Mouse (Mus musculus) limb, embryonic 11.5 days (tissue): Measurements from ENCODE around the gene Wwox. TPM values are rescaled to one million over a fixed set of nuclear protein-coding genes. Genes with fewer than 3 reads are reported as not detected.

Experiments used
- ATAC-seq: fragments of 200-750 bp; cut with Nextera tagmentation; 2 replicates; pipeline ENCODE4 v1.8.0; 2017; ENCODE audit warnings: low read depth; ENCODE audit not compliant: insufficient number of reproducible peaks, low FRiP score, low TSS enrichment
- DNase-seq: peaks from one replicate; pipeline ENCODE4 v3.0.0-alpha.2; 2015; ENCODE audit warnings: low spot score
- H3K27ac ChIP-seq: fragments of 300-500 bp; sonication (generic); replicated peaks from 2 replicates; pipeline ENCODE4 v1.5.1; 2014; ENCODE audit warnings: low read depth, mild to moderate bottlenecking, low read length
- H3K27me3 ChIP-seq: fragments of 300-500 bp; sonication (generic); 2 replicates; pipeline ENCODE4 v1.6.1; 2014; ENCODE audit warnings: mild to moderate bottlenecking, low read length, mixed read lengths; ENCODE audit not compliant: control insufficient read depth, insufficient read depth
- H3K36me3 ChIP-seq: fragments of 300-500 bp; sonication (generic); 2 replicates; pipeline ENCODE4 v1.6.1; 2014; ENCODE audit warnings: mild to moderate bottlenecking, low read length, moderate library complexity, mixed read lengths; ENCODE audit not compliant: control insufficient read depth, insufficient read depth
- H3K4me1 ChIP-seq: fragments of 300-500 bp; sonication (generic); 2 replicates; pipeline ENCODE4 v1.6.1; 2014; ENCODE audit warnings: low read length, mixed read lengths; ENCODE audit not compliant: control insufficient read depth, insufficient read depth
- H3K4me2 ChIP-seq: fragments of 300-500 bp; sonication (generic); 2 replicates; pipeline ENCODE4 v1.6.1; 2014; ENCODE audit warnings: low read depth, mild to moderate bottlenecking, moderate library complexity; ENCODE audit not compliant: severe bottlenecking
- H3K4me3 ChIP-seq: fragments of 300-500 bp; sonication (generic); 2 replicates; pipeline ENCODE4 v1.5.1; 2014; ENCODE audit warnings: low read depth, low read length
- H3K9ac ChIP-seq: fragments of 300-500 bp; sonication (generic); 2 replicates; pipeline ENCODE4 v1.6.1; 2014; ENCODE audit warnings: mild to moderate bottlenecking, low read length
- H3K9me3 ChIP-seq: fragments of 300-500 bp; sonication (generic); 2 replicates; pipeline ENCODE4 v1.6.1; 2016; ENCODE audit warnings: low read length; ENCODE audit not compliant: control insufficient read depth
- WGBS: fragments of 180-500 bp; shearing (Covaris S2); extraction: QIAGEN DNeasy Blood & Tissue Kit; methylation state at CpG from one replicate; pipeline ENCODE4 v1.1.7; 2014; 5-methylcytosine and 5-hydroxymethylcytosine counted together
- polyA plus RNA-seq: library from polyadenylated mRNA; unstranded; fragments of >200 nt; fragmentation: Nextera tagmentation; extraction: Ambion mirVana; gene quantifications from 2 replicates; pipeline ENCODE4 v1.2.1, GENCODE M21; 2014

The Wwox gene
- polyA plus RNA-seq, 1 experiment from 2014 or later, result 7.3 TPM

GRCm38 (mm10) chr8:114476919-114477318 is 37.5 kb downstream of the Wwox start:
- no peak for ATAC-seq
- Histone ChIP-seq H3K27me3 (no peaks in the 10 kb centered on the region), H3K4me1 (no peaks in the 10 kb centered on the region), H3K9ac (no peak overlapping the region), H3K4me2 (no peak overlapping the region), H3K27ac (no peak overlapping the region), H3K4me3 (no peak overlapping the region), H3K36me3 (no peaks in the 10 kb centered on the region), H3K9me3 (no peaks in the 10 kb centered on the region)
- 90% methylated on average over 10 of the region's 10 CpGs for WGBS
- DNase-seq, result no peak

- H3K4me2 ChIP-seq, result no peak overlapping the region
- H3K4me3 ChIP-seq, result no peak overlapping the region
- DNase-seq (no peak), ATAC-seq (no peak)
- no peaks in the 10 kb centered on the region for H3K4me1 ChIP-seq
- WGBS, result 78% methylated on average over 8 of the region's 8 CpGs
- H3K9ac ChIP-seq, result no peak overlapping the region
- no peak overlapping the region for H3K27ac ChIP-seq
- H3K27me3 ChIP-seq, result no peaks in the 10 kb centered on the region
- no peaks in the 10 kb centered on the region for H3K9me3 ChIP-seq
- no peaks in the 10 kb centered on the region for H3K36me3 ChIP-seq
These were observed 38.3 kb downstream of the Wwox start for GRCm38 (mm10) chr8:114477790-114478189.

- DNase-seq, result no peak
- Histone ChIP-seq H3K36me3 (no peaks in the 10 kb centered on the region), H3K4me2 (no peak overlapping the region), H3K9ac (no peak overlapping the region), H3K9me3 (no peaks in the 10 kb centered on the region), H3K27ac (no peak overlapping the region), H3K4me1 (no peaks in the 10 kb centered on the region), H3K27me3 (no peaks in the 10 kb centered on the region), H3K4me3 (no peak overlapping the region)
- no peak for ATAC-seq
- 82% methylated on average over 8 of the region's 8 CpGs for WGBS
These were observed 40.3 kb downstream of the Wwox start for GRCm38 (mm10) chr8:114479749-114480148.

GRCm38 (mm10) chr8:114491662-114492160 is 52.3 kb downstream of the Wwox start:
- whole genome bisulfite sequencing, result 91% methylated on average over 5 of the region's 5 CpGs
- Histone ChIP-seq H3K27ac (no peak overlapping the region), H3K4me1 (no peaks in the 10 kb centered on the region), H3K36me3 (no peaks in the 10 kb centered on the region), H3K9me3 (no peaks in the 10 kb centered on the region), H3K9ac (no peak overlapping the region), H3K4me2 (no peak overlapping the region), H3K4me3 (no peak overlapping the region), H3K27me3 (no peaks in the 10 kb centered on the region)
- no peak for ATAC-seq
- DNase-seq, result no peak

- Histone ChIP-seq H3K4me2 (no peak overlapping the region), H3K4me1 (peaks cover 20% of the 10 kb centered on the region)
- peak; percentile 65 for DNase-seq
These were observed 60.1 kb downstream of the Wwox start for GRCm38 (mm10) chr8:114499448-114500144.

GRCm38 (mm10) chr8:114501906-114502305 is 62.5 kb downstream of the Wwox start:
- no peak for ATAC-seq
- no peak overlapping the region for H3K4me3 ChIP-seq
- no peaks in the 10 kb centered on the region for H3K9me3 ChIP-seq
- WGBS, result 13% methylated on average over 6 of the region's 6 CpGs
- no peak overlapping the region for H3K4me2 ChIP-seq
- no peak for DNase-seq
- no peak overlapping the region for H3K9ac ChIP-seq
- H3K36me3 ChIP-seq, result no peaks in the 10 kb centered on the region
- H3K4me1 ChIP-seq, result peaks cover 33% of the 10 kb centered on the region
- H3K27me3 ChIP-seq, result no peaks in the 10 kb centered on the region
- H3K27ac ChIP-seq, result no peak overlapping the region

More at GRCm38 (mm10) chr8:114499448-114500144, 60.1 kb downstream of the Wwox start:
- H3K9me3 ChIP-seq, result no peaks in the 10 kb centered on the region
- H3K27ac ChIP-seq, result no peak overlapping the region
- H3K27me3 ChIP-seq, result no peaks in the 10 kb centered on the region
- WGBS, result 10% methylated on average over 16 of the region's 16 CpGs
- H3K4me3 ChIP-seq, result no peak overlapping the region
- no peaks in the 10 kb centered on the region for H3K36me3 ChIP-seq
- no peak overlapping the region for H3K9ac ChIP-seq
- ATAC-seq, result peak; percentile 72; the same call in 1 of the 2 replicates

- no peak overlapping the region for H3K4me2 ChIP-seq
- peaks cover 33% of the 10 kb centered on the region for H3K4me1 ChIP-seq
- DNase-seq (no peak), ATAC-seq (no peak)
- no peak overlapping the region for H3K9ac ChIP-seq
- no peak overlapping the region for H3K27ac ChIP-seq
- H3K27me3 ChIP-seq, result no peaks in the 10 kb centered on the region
- H3K36me3 ChIP-seq, result no peaks in the 10 kb centered on the region
- WGBS, result 79% methylated on average over 3 of the region's 3 CpGs
- H3K4me3 ChIP-seq, result no peak overlapping the region
- no peaks in the 10 kb centered on the region for H3K9me3 ChIP-seq
These were observed 63.7 kb downstream of the Wwox start for GRCm38 (mm10) chr8:114503196-114503595.

- H3K4me1 ChIP-seq, result peaks cover 23% of the 10 kb centered on the region
- no peak overlapping the region; the same call in 1 of the 2 replicates for H3K27ac ChIP-seq
- H3K9me3 ChIP-seq, result no peaks in the 10 kb centered on the region
- peak overlapping the region; percentile 15; the same call in 1 of the 2 replicates for H3K4me2 ChIP-seq
- no peaks in the 10 kb centered on the region for H3K36me3 ChIP-seq
- WGBS, result 36% methylated on average over 11 of the region's 11 CpGs
- H3K27me3 ChIP-seq, result no peaks in the 10 kb centered on the region
- no peak for ATAC-seq
- 0 out of 2 replicates have a peak overlapping the region, but pooled peaks have one; percentile 30 for H3K9ac ChIP-seq
- H3K4me3 ChIP-seq, result no peak overlapping the region
- no peak for DNase-seq
These were observed 65.4 kb downstream of the Wwox start for GRCm38 (mm10) chr8:114504889-114505288.
